Mouse (Mus musculus): ENCODE data around the gene Mat2a. TPM values are rescaled to one million over a fixed set of nuclear protein-coding genes. Genes with fewer than 3 reads are reported as not detected.

Gene Mat2a
- polyA plus RNA-seq (2014; fragmentation: Illumina TruSeq; extraction: RNeasy Lipid Tissue Mini Kit (QIAGEN cat#74804)): 298 TPM

DNA sequence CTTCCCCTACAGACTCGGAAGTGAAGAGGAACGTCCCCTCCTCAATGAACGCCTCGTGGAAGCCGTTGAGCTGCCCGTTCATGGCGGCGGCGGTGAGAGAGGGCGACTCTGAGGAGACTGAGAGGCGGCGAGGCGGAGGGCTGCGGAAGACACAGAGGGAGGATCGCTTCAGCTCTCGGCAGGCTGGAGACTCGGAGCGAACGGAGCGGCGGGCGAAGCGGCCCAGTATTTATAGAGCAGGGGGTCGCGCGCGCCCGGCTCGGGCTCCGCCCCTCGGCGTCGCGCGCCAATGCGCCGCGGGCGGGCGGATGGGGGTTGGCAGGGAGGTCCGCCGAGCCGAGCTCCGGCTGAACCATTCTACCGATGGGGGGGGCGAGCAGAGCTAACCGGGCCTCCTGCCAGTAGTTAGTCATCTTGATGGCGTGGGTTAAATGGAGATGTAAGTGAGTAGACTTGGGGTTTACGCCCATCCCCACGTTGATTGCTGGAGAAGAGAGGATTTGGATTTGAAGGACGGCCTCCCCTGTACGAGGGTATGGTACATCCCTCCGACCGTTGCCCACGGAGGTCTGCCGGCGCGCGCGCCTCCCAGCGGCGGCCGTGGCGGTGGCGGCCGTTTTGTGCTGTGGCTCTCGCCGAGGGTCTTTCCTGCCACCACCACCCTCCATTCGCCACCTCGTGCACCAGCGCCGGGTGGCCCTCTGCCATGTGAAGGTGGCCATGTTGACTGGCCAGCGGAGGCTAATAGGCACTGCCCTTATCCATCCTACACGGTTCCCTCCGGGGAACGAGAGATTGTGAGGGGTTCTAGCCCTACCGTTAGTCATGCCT lies at the start of gene Mat2a:
TSS of gene Mat2a (minus strand) at position 204 of the 831 bp plus-strand sequence.

DNA sequence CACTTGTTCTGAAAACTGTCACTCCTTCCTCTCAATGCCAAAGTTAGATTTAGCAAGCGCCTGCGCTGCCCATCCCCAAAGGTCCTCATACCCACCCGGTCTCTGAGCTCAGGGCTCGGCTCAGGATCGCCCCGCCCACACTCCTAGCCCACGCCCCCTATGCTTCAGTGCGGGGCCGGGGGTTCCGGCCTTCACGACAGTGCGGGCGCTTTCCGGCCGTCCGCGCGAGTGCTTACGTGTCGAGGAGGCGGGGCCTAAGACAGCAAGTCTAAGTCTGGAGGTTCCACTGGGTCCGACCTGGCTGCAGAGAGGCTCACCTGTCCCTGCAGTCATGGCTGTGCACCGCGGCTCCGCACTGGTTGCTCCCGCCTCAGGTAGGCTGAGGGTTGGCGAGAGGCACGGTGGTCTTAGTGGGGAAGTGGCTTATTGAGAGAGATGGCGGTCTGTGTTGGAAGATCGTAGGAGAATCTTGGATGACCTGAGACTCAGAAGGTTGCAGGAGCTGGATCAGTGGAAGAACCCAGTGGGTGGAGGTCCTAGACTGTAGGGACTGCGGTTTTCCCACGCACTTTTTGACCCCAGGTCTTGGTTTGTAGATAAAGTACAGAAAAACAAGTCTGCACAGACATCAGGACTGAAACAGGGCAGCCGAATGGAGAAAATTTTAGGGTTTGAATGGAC lies 25.1 kb downstream of the Mat2a start, which contains the start of gene Ggcx:
TSS of gene Ggcx (plus strand) at position 233 of the 681 bp plus-strand sequence.

DNA sequence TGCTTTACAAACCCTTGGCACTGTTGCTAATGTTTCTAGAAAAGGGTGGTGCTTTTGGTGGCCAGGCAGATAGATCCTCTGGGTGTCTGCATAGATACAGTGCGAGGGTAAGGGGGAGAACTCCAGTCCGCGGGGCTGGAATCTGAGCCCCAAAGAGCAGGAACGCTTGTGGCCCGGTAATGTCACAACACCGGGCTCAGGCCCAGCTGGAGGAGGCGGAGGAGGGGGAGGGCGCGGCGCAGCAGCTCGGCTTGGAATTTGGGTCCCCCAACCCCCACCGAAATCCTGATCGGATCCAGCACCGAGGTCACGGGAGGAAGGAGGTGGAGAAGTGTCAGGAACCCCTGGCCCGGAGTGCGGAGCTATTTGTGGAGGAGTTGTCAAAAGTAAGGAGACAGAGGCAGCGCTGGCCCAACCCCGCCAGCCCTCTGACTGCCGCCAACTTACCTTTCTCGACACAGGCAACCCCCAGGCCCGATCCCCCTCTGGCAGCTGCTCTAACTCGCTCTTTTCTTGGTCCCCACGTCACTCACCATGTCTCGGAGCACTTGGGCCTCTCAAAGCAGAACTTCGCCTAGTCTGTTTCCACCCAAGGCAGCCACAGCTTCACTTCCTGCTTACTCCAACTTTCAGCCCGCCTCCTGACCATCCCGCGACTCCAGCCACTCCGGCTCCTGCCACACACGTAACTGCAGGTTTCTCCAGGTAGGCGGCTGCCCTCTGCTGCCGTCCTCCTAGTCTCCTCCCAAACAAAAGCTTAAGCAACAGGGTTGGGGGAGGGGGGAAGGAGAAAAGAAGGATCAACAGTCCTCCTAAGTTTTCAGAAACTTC lies 49.2 kb downstream of the Mat2a start, which contains the start of gene Vamp8:
TSS of gene Vamp8 (minus strand) at position 763 of the 831 bp plus-strand sequence.

Other genes starting within 250 kb of the Mat2a start
- 0.54 TPM for gene Atoh8, start 204.0 kb downstream of the Mat2a start, polyA plus RNA-seq (2014; fragmentation: Illumina TruSeq; extraction: RNeasy Lipid Tissue Mini Kit (QIAGEN cat#74804))
- gene Sftpb, start 134.9 kb downstream of the Mat2a start, polyA plus RNA-seq (2014; fragmentation: Illumina TruSeq; extraction: RNeasy Lipid Tissue Mini Kit (QIAGEN cat#74804)): not detected
- gene Usp39, start 94.4 kb downstream of the Mat2a start, polyA plus RNA-seq (2014; fragmentation: Illumina TruSeq; extraction: RNeasy Lipid Tissue Mini Kit (QIAGEN cat#74804)): 72.8 TPM
- 38.3 TPM for gene 0610030E20Rik, start 92.2 kb downstream of the Mat2a start, polyA plus RNA-seq (2014; fragmentation: Illumina TruSeq; extraction: RNeasy Lipid Tissue Mini Kit (QIAGEN cat#74804))
- gene Tmem150a, start 84.1 kb downstream of the Mat2a start, polyA plus RNA-seq (2014; fragmentation: Illumina TruSeq; extraction: RNeasy Lipid Tissue Mini Kit (QIAGEN cat#74804)): 0.83 TPM
- gene Rnf181, start 72.6 kb downstream of the Mat2a start, polyA plus RNA-seq (2014; fragmentation: Illumina TruSeq; extraction: RNeasy Lipid Tissue Mini Kit (QIAGEN cat#74804)): 165 TPM
- gene Vamp5, start 59.1 kb downstream of the Mat2a start, polyA plus RNA-seq (2014; fragmentation: Illumina TruSeq; extraction: RNeasy Lipid Tissue Mini Kit (QIAGEN cat#74804)): 0.34 TPM
- 35.1 TPM for gene Vamp8, start 48.9 kb downstream of the Mat2a start, polyA plus RNA-seq (2014; fragmentation: Illumina TruSeq; extraction: RNeasy Lipid Tissue Mini Kit (QIAGEN cat#74804))
- 19.7 TPM for gene Ggcx, start 25.2 kb downstream of the Mat2a start, polyA plus RNA-seq (2014; fragmentation: Illumina TruSeq; extraction: RNeasy Lipid Tissue Mini Kit (QIAGEN cat#74804))
- not detected for gene Sh2d6, start 82.1 kb upstream of the Mat2a start, polyA plus RNA-seq (2014; fragmentation: Illumina TruSeq; extraction: RNeasy Lipid Tissue Mini Kit (QIAGEN cat#74804))
- 1.3 TPM for gene Capg, start 104.8 kb upstream of the Mat2a start, polyA plus RNA-seq (2014; fragmentation: Illumina TruSeq; extraction: RNeasy Lipid Tissue Mini Kit (QIAGEN cat#74804))
- gene Elmod3, start 158.9 kb upstream of the Mat2a start, polyA plus RNA-seq (2014; fragmentation: Illumina TruSeq; extraction: RNeasy Lipid Tissue Mini Kit (QIAGEN cat#74804)): 4.4 TPM
- gene Retsat, start 158.9 kb upstream of the Mat2a start, polyA plus RNA-seq (2014; fragmentation: Illumina TruSeq; extraction: RNeasy Lipid Tissue Mini Kit (QIAGEN cat#74804)): 10.9 TPM
- 251 TPM for gene Tgoln1, start 177.4 kb upstream of the Mat2a start, polyA plus RNA-seq (2014; fragmentation: Illumina TruSeq; extraction: RNeasy Lipid Tissue Mini Kit (QIAGEN cat#74804))